ENCODE assay signal across 9 mouse cellular contexts in the genomic region with DNA sequence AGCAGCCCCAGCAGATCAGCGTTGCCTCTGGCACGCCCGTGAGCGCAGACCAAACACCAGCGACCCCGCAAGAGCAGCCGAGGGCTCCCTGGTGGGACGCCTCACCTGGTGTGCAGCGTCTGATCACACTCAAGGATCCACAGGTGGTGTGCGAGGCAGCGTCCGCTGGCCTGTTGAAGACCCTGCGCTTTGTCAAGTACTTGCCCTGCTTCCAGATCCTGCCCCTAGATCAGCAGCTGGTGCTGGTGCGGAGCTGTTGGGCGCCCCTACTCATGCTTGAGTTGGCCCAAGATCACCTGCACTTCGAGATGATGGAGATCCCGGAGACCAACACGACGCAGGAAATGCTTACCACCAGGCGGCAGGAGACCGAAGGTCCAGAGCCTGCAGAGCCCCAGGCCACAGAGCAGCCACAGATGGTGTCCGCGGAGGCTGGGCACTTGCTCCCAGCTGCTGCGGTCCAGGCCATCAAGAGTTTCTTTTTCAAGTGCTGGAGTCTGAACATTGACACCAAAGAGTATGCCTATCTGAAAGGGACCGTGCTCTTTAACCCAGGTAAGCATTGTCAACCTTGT. TPM values are rescaled to one million over a fixed set of nuclear protein-coding genes. Genes with fewer than 3 reads are reported as not detected.
DNase-seq lines count a peak whose midpoint lies in the region; ATAC-seq and TF ChIP-seq lines count a peak whose summit lies in the region.
"Had no signal": no experiment of that assay in that cellular context is flagged by ENCODE, and none has a peak within 500 bp of the region (broad histone marks: within the 10 kb centered on the region; RNA-seq: fewer than 3 reads in every experiment).

No protein-coding gene starts in this region.

- H3K9ac ChIP-seq in heart, embryonic 12.5 days, result no peak overlapping the region
- no peak overlapping the region for H3K9ac ChIP-seq in heart, adult 2 months (ENCODE audit: low read depth, low read length)
- peak overlapping the region; percentile 82 for H3K9ac ChIP-seq in ES-E14 (ENCODE audit: insufficient read depth, low read depth, low read length, poor library complexity, severe bottlenecking)
- H3K9ac ChIP-seq in forebrain, embryonic 13.5 days, result no peak overlapping the region
- no peak overlapping the region for H3K9ac ChIP-seq in midbrain, embryonic 11.5 days (ENCODE audit: low read length)

- no peaks in the 10 kb centered on the region for H3K36me3 ChIP-seq in heart, embryonic 12.5 days
- no peaks in the 10 kb centered on the region for H3K36me3 ChIP-seq in heart, adult 2 months (ENCODE audit: control insufficient read depth, insufficient read depth, low read length)
- no peaks in the 10 kb centered on the region; the same call in 1 of the 2 replicates for H3K36me3 ChIP-seq in ES-E14 (ENCODE audit: control insufficient read depth, insufficient read depth, low read length, poor library complexity, severe bottlenecking)
- no peaks in the 10 kb centered on the region for H3K36me3 ChIP-seq in forebrain, embryonic 13.5 days (ENCODE audit: poor library complexity, severe bottlenecking)
- H3K36me3 ChIP-seq in midbrain, embryonic 11.5 days (ENCODE audit: control insufficient read depth, insufficient read depth, low read length), result no peaks in the 10 kb centered on the region

- DNase-seq in heart, adult 2 months, result no peak
- peak; percentile 6 for DNase-seq in ES-E14 (ENCODE audit: low read depth, low spot score)
- DNase-seq in midbrain, embryonic 11.5 days (ENCODE audit: low spot score, missing footprints), result peak; percentile 83
- no peak for DNase-seq in frontal cortex, adult 2 months (ENCODE audit: extremely low spot score in 1 of 2, low spot score in 1 of 2)
- no peak for DNase-seq in lung, postnatal 36 days

- ATAC-seq in heart, embryonic 12.5 days (ENCODE audit: insufficient number of reproducible peaks, low FRiP score), result no peak
- peak; percentile 48; the same call in 1 of the 2 replicates for ATAC-seq in forebrain, embryonic 13.5 days
- ATAC-seq in midbrain, embryonic 11.5 days (ENCODE audit: low FRiP score), result peak; percentile 58
- no peak for ATAC-seq in granulocyte monocyte progenitor cell, adult 5-6 weeks (replicated peaks; ENCODE audit: poor library complexity, severe bottlenecking)

- no peak for TF ChIP-seq CTCF in heart, adult 2 months (IDR thresholded peaks at IDR 0.05)

- H3K4me2 ChIP-seq in heart, embryonic 12.5 days, result peak overlapping the region; percentile 77
- peak overlapping the region; percentile 77 for H3K4me2 ChIP-seq in forebrain, embryonic 13.5 days
- peak overlapping the region; percentile 66 for H3K4me2 ChIP-seq in midbrain, embryonic 11.5 days

- no peak for TF ChIP-seq EP300 in heart, adult 2 months (IDR thresholded peaks at IDR 0.05; ENCODE audit: insufficient read depth, low read depth, low read length)

- no peaks in the 10 kb centered on the region for H3K9me3 ChIP-seq in heart, embryonic 12.5 days (replicated peaks)
- no peaks in the 10 kb centered on the region for H3K9me3 ChIP-seq in ES-E14 (ENCODE audit: control insufficient read depth, insufficient read depth, low read depth, low read length)
- no peaks in the 10 kb centered on the region for H3K9me3 ChIP-seq in forebrain, embryonic 13.5 days (replicated peaks)
- H3K9me3 ChIP-seq in midbrain, embryonic 11.5 days (ENCODE audit: control insufficient read depth, low read length), result no peaks in the 10 kb centered on the region

- no peak for TF ChIP-seq POLR2A in heart, adult 2 months (IDR thresholded peaks at IDR 0.05; ENCODE audit: insufficient read depth, low read depth, low read length)

- peaks cover 23% of the 10 kb centered on the region for H3K27me3 ChIP-seq in heart, embryonic 12.5 days (replicated peaks)
- no peaks in the 10 kb centered on the region for H3K27me3 ChIP-seq in heart, adult 2 months (ENCODE audit: control insufficient read depth, insufficient read depth, low read length)
- H3K27me3 ChIP-seq in forebrain, embryonic 13.5 days, result peaks cover 23% of the 10 kb centered on the region
- H3K27me3 ChIP-seq in midbrain, embryonic 11.5 days (ENCODE audit: control insufficient read depth, insufficient read depth, low read length), result peaks cover 3% of the 10 kb centered on the region; the same call in 1 of the 2 replicates
- H3K27me3 ChIP-seq: CH12.LX had no signal

- in situ Hi-C loops in ES-E14 (cut with MboI; ENCODE audit: low sequenced_read_pairs in 2 of 2, unreplicated experiment in 2 of 2), result no loop called here

- peaks cover 3% of the 10 kb centered on the region; the same call in 1 of the 2 replicates for H3K4me1 ChIP-seq in heart, embryonic 12.5 days (replicated peaks)
- no peaks in the 10 kb centered on the region for H3K4me1 ChIP-seq in heart, adult 2 months (ENCODE audit: control insufficient read depth, insufficient read depth, low read length)
- H3K4me1 ChIP-seq in ES-E14 (ENCODE audit: control insufficient read depth in 2 of 2, insufficient read depth in 2 of 2, low read length in 2 of 2, poor library complexity in 1 of 2), result peaks cover 0 to 5% of the 10 kb centered on the region in 2 experiments; a peak in 1 of 4 replicates
- H3K4me1 ChIP-seq in forebrain, embryonic 13.5 days, result no peaks in the 10 kb centered on the region
- H3K4me1 ChIP-seq in midbrain, embryonic 11.5 days (ENCODE audit: control insufficient read depth, insufficient read depth, low read length), result 0 out of 2 replicates have a peak, but pooled peaks cover 2% of the 10 kb centered on the region

- no peaks in the 10 kb centered on the region for H3K79me2 ChIP-seq in heart, adult 2 months (replicated peaks; ENCODE audit: control insufficient read depth, insufficient read depth, low read length)

- intact Hi-C loops in heart, adult 2 months (cut with DNase I), result no loop called here

- no peak overlapping the region for H3K27ac ChIP-seq in heart, embryonic 12.5 days (ENCODE audit: poor library complexity, severe bottlenecking)
- H3K27ac ChIP-seq in heart, adult 2 months, result no peak overlapping the region
- H3K27ac ChIP-seq in ES-E14 (ENCODE audit: insufficient read depth, low read depth, low read length, poor library complexity, severe bottlenecking), result peak overlapping the region; percentile 24; the same call in 1 of the 2 replicates
- H3K27ac ChIP-seq in forebrain, embryonic 13.5 days, result no peak overlapping the region
- H3K27ac ChIP-seq in midbrain, embryonic 11.5 days (ENCODE audit: low read depth, low read length), result no peak overlapping the region

- H3K4me3 ChIP-seq in heart, embryonic 12.5 days, result peak overlapping the region; percentile 40
- H3K4me3 ChIP-seq in heart, adult 2 months, result no peak overlapping the region
- peak overlapping the region; percentile 70 to 83 for H3K4me3 ChIP-seq in ES-E14 (ENCODE audit: insufficient read depth in 1 of 2, low read depth in 1 of 2, low read length in 2 of 2, poor library complexity in 1 of 2, severe bottlenecking in 1 of 2)
- H3K4me3 ChIP-seq in forebrain, embryonic 13.5 days, result peak overlapping the region; percentile 44
- H3K4me3 ChIP-seq in midbrain, embryonic 11.5 days (ENCODE audit: low read depth, low read length), result peak overlapping the region; percentile 36

- 16% methylated on average over 25 of the region's 25 CpGs for WGBS in heart, embryonic 12.5 days
- WGBS in heart, adult 2 months, result 19% methylated on average over 25 of the region's 25 CpGs
- WGBS in forebrain, embryonic 13.5 days, result 21% methylated on average over 25 of the region's 25 CpGs
- WGBS in midbrain, embryonic 11.5 days, result 21% methylated on average over 25 of the region's 25 CpGs

TF ChIP-seq in ES-E14, 5 proteins besides CTCF, POLR2A, EP300 and RAD21:
- TF ChIP-seq MAFK (IDR thresholded peaks at IDR 0.05; ENCODE audit: insufficient read depth, low read depth, low read length) (no peak), CHD2 (IDR thresholded peaks at IDR 0.05; ENCODE audit: low read depth, low read length) (no peak), HCFC1 (IDR thresholded peaks at IDR 0.05; ENCODE audit: borderline replicate concordance, insufficient read depth, low read length) (no peak), ZC3H11A (IDR thresholded peaks at IDR 0.05; ENCODE audit: borderline replicate concordance, low read depth, low read length) (no peak), ZNF384 (IDR thresholded peaks at IDR 0.05; ENCODE audit: low read depth, low read length) (no peak)

RNA-seq across cellular contexts. Expression of a gene that starts 0.9 kb away (rescaled TPM):
- not detected in 2 replicates for polyA plus RNA-seq in heart, embryonic 12.5 days (2016; fragmentation: Nextera tagmentation; extraction: Ambion mirVana)
- total RNA-seq in heart, adult 2 months (2021), result not detected
- not detected in 2 replicates for polyA plus RNA-seq in heart, adult 2 months (2012; rRNA removed)
- total RNA-seq in ES-E14 (2012; rRNA removed), result 54.8 and 87.7 TPM in 2 replicates
- polyA plus RNA-seq in forebrain, embryonic 13.5 days (2015; fragmentation: Nextera tagmentation; extraction: Ambion mirVana), result 0.59 and 0.94 TPM in 2 replicates
- 1.1 and 1.6 TPM in 2 replicates for polyA plus RNA-seq in midbrain, embryonic 11.5 days (2014; fragmentation: Nextera tagmentation; extraction: Ambion mirVana)
- polyA plus RNA-seq in frontal cortex, adult 2 months (2012; rRNA removed), result 0.04 TPM in 1 of 2 replicates, not detected in the other
- not detected in 2 replicates for total RNA-seq in granulocyte monocyte progenitor cell, adult 5-6 weeks (2014; fragmentation: Nextera tagmentation)
- total RNA-seq in granulocyte monocyte progenitor cell, adult 5-6 weeks (2017), result not detected in 2 replicates
- total RNA-seq: CH12.LX had no signal

Comparison
In these comparisons a context has a peak if more than half of its experiments do, and no peak if none do; other contexts are left out.
1. ATAC-seq: peak in forebrain, embryonic 13.5 days (single experiment) and midbrain, embryonic 11.5 days (single experiment); none in heart, embryonic 12.5 days (single experiment) and granulocyte monocyte progenitor cell, adult 5-6 weeks (single experiment).
2. DNase-seq: peak in ES-E14 (single experiment) and midbrain, embryonic 11.5 days (single experiment); none in heart, adult 2 months (0 of 2), frontal cortex, adult 2 months (0 of 2) and lung, postnatal 36 days (single experiment).
3. Peak in every context shown above with its lines, with median percentiles within 50 percentile points of each other: H3K4me2 ChIP-seq.